Mouse (Mus musculus) lung, postnatal 0 days (tissue): ENCODE measurements around the gene Muc20.

Experiments
- CTCF ChIP-seq: IDR thresholded peaks from 2 replicates; pipeline ENCODE4 v1.5.1; 2016; ENCODE audit warnings: antibody characterized with exemption, mild to moderate bottlenecking
- EP300 ChIP-seq: IDR thresholded peaks from 2 replicates; pipeline ENCODE4 v1.6.1; 2016; ENCODE audit warnings: antibody characterized with exemption, mild to moderate bottlenecking, control low read depth

GRCm38 (mm10) chr16:32813771-32814170, 16.5 kb upstream of the Muc20 start:
- TF ChIP-seq CTCF (no peak), EP300 (no peak)
